Mouse (Mus musculus) spleen, adult 2 months (tissue): ENCODE measurements around the gene Cryga. TPM values are rescaled to one million over a fixed set of nuclear protein-coding genes. Genes with fewer than 3 reads are reported as not detected.

Source experiments
- DNase-seq, 2 experiments: peaks; one replicate each; pipeline versions ENCODE4 v3.0.0 to v3.0.0-alpha.2; 2012 to 2021; ENCODE audit warnings: low spot score in 2 of 2, low read depth in 1 of 2
- H3K27ac ChIP-seq: fragments of 200-500 bp; 2 replicates; pipeline ENCODE4 v1.5.1; 2012; ENCODE audit warnings: low read length, inconsistent platforms; ENCODE audit not compliant: insufficient read depth
- H3K27me3 ChIP-seq: fragments of 200-500 bp; 2 replicates; pipeline ENCODE4 v1.6.1; 2012; ENCODE audit warnings: mild to moderate bottlenecking, moderate library complexity, low read length, inconsistent platforms; ENCODE audit not compliant: control insufficient read depth, insufficient read depth
- H3K36me3 ChIP-seq: fragments of 200-500 bp; 2 replicates; pipeline ENCODE4 v1.6.1; 2012; ENCODE audit warnings: mild to moderate bottlenecking, low read length, inconsistent platforms; ENCODE audit not compliant: control insufficient read depth, insufficient read depth
- H3K4me1 ChIP-seq: fragments of 200-500 bp; 2 replicates; pipeline ENCODE4 v1.6.1; 2011; ENCODE audit warnings: inconsistent platforms; ENCODE audit not compliant: control insufficient read depth, insufficient read depth, insufficient read length
- H3K4me3 ChIP-seq: fragments of 200-500 bp; 2 replicates; pipeline ENCODE4 v1.5.1; 2011; ENCODE audit warnings: mild to moderate bottlenecking, inconsistent platforms; ENCODE audit not compliant: insufficient read depth, insufficient read length; ENCODE audit errors: extremely low read depth
- CTCF ChIP-seq: fragments of 200-500 bp; IDR thresholded peaks from 2 replicates; pipeline ENCODE4 v1.5.1; 2011; ENCODE audit warnings: mild to moderate bottlenecking, inconsistent platforms; ENCODE audit not compliant: insufficient read depth, insufficient read length, insufficient replicate concordance; ENCODE audit errors: extremely low read depth
- POLR2A ChIP-seq: fragments of 200-500 bp; IDR thresholded peaks from 2 replicates; pipeline ENCODE4 v1.6.1; 2011; ENCODE audit warnings: low read depth, low read length, inconsistent platforms
- WGBS: fragments of 180-500 bp; shearing (Covaris S2); methylation state at CpG from one replicate; pipeline ENCODE4 v1.1.7; 2018; 5-methylcytosine and 5-hydroxymethylcytosine counted together
- polyA plus RNA-seq: library from polyadenylated mRNA; depleted of rRNA; stranded (reverse); fragments of >200 nt; gene quantifications from 2 replicates; pipeline ENCODE4 v1.2.3, GENCODE M21; 2012

The Cryga gene
- polyA plus RNA-seq, 1 experiment: not detected

GRCm38 (mm10) chr1:65130226-65130625 is 27.1 kb upstream of the Cryga start:
- DNase-seq: no peak
- H3K4me1 ChIP-seq: no peaks in the 10 kb centered on the region
- no peak overlapping the region for H3K27ac ChIP-seq
- H3K4me3 ChIP-seq: no peak overlapping the region
- 82% methylated on average over 3 of the region's 3 CpGs for WGBS
- no peaks in the 10 kb centered on the region for H3K36me3 ChIP-seq
- no peaks in the 10 kb centered on the region for H3K27me3 ChIP-seq
- no peak for TF ChIP-seq POLR2A
- no peak for TF ChIP-seq CTCF

GRCm38 (mm10) chr1:65129634-65130180 is 26.5 kb upstream of the Cryga start:
- TF ChIP-seq POLR2A: no peak
- no peak for TF ChIP-seq CTCF
- H3K4me1 ChIP-seq: no peaks in the 10 kb centered on the region
- DNase-seq: no peak
- no peak overlapping the region for H3K27ac ChIP-seq
- no peak overlapping the region for H3K4me3 ChIP-seq
- H3K27me3 ChIP-seq: no peaks in the 10 kb centered on the region
- no peaks in the 10 kb centered on the region for H3K36me3 ChIP-seq
- WGBS: 78% methylated on average over 3 of the region's 3 CpGs

- no peaks in the 10 kb centered on the region for H3K36me3 ChIP-seq
- TF ChIP-seq POLR2A (no peak), CTCF (no peak)
- H3K27me3 ChIP-seq: no peaks in the 10 kb centered on the region
- WGBS: 44% methylated on average over 9 of the region's 9 CpGs
- no peaks in the 10 kb centered on the region for H3K4me1 ChIP-seq
- H3K27ac ChIP-seq: no peak within 1 kb of the TSS
- no peak within 1 kb of the TSS for H3K4me3 ChIP-seq
- DNase-seq: no peak
These were observed 19.6 kb upstream of the Cryga start, which contains the start of gene D630023F18Rik for GRCm38 (mm10) chr1:65122574-65123372. TSS of gene D630023F18Rik (minus strand) at chr1:65123214.

- no peaks in the 10 kb centered on the region for H3K36me3 ChIP-seq
- DNase-seq: no peak
- no peaks in the 10 kb centered on the region for H3K27me3 ChIP-seq
- TF ChIP-seq POLR2A: no peak
- TF ChIP-seq CTCF: no peak
- H3K4me3 ChIP-seq: no peak within 1 kb of the TSS
- no peaks in the 10 kb centered on the region for H3K4me1 ChIP-seq
- 83% methylated on average over 1 of the region's 1 CpGs for WGBS
- no peak within 1 kb of the TSS for H3K27ac ChIP-seq
These were observed 16.3 kb upstream of the Cryga start, which contains the start of gene Gm28845 for GRCm38 (mm10) chr1:65119438-65119837. TSS of gene Gm28845 (minus strand) at chr1:65119558.

GRCm38 (mm10) chr1:65118150-65118913 is 15.2 kb upstream of the Cryga start:
- DNase-seq: no peak
- Histone ChIP-seq H3K36me3 (no peaks in the 10 kb centered on the region), H3K27ac (no peak overlapping the region), H3K27me3 (no peaks in the 10 kb centered on the region), H3K4me3 (no peak overlapping the region), H3K4me1 (no peaks in the 10 kb centered on the region)
- WGBS: 82% methylated on average over 8 of the region's 8 CpGs
- TF ChIP-seq POLR2A: no peak
- TF ChIP-seq CTCF: no peak

- Histone ChIP-seq H3K27ac (no peak overlapping the region), H3K4me1 (no peaks in the 10 kb centered on the region), H3K36me3 (no peaks in the 10 kb centered on the region), H3K27me3 (no peaks in the 10 kb centered on the region), H3K4me3 (no peak overlapping the region)
- TF ChIP-seq POLR2A: no peak
- 81% methylated on average over 5 of the region's 5 CpGs for WGBS
- no peak for DNase-seq
These were observed 10.5 kb upstream of the Cryga start for GRCm38 (mm10) chr1:65113536-65114172.
